Mouse (Mus musculus): ENCODE measurements around the gene Smndc1. TPM values are rescaled to one million over a fixed set of nuclear protein-coding genes. Genes with fewer than 3 reads are reported as not detected.

Gene Smndc1
- polyA plus RNA-seq, 1 experiment from 2014 or later: 33.0 TPM

DNA sequence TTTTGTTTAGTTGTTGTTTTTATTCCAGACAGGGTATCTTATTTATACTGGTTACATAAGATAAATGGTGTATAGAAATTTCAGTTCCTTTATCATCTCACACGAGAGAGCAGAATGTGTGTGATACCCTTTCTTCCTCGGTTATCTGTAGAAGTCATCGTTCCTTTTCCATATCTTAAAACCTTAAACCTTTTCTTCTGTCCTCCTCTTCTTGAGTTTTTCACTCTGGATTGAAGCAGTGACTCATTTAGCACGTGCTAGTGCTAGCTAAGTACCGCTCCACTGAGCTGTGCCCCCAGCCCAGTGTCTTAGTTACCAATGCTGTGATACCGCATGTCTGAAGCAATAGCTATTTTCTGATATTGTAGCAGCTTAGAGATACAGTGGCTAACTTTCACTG lies 56.6 kb downstream of the Smndc1 start:
- 81% methylated on average over 6 of the region's 6 CpGs for WGBS
- Histone ChIP-seq H3K36me3 (peaks cover 45% of the 10 kb centered on the region), H3K9ac (no peak overlapping the region), H3K4me2 (no peak overlapping the region), H3K27me3 (replicated peaks) (no peaks in the 10 kb centered on the region), H3K9me3 (replicated peaks) (no peaks in the 10 kb centered on the region; the same call in 1 of the 2 replicates), H3K4me3 (no peak overlapping the region), H3K4me1 (replicated peaks) (peaks cover 19% of the 10 kb centered on the region), H3K27ac (ENCODE audit: poor library complexity, severe bottlenecking) (no peak overlapping the region)
- no peak for ATAC-seq (ENCODE audit: insufficient number of reproducible peaks, low FRiP score)

DNA sequence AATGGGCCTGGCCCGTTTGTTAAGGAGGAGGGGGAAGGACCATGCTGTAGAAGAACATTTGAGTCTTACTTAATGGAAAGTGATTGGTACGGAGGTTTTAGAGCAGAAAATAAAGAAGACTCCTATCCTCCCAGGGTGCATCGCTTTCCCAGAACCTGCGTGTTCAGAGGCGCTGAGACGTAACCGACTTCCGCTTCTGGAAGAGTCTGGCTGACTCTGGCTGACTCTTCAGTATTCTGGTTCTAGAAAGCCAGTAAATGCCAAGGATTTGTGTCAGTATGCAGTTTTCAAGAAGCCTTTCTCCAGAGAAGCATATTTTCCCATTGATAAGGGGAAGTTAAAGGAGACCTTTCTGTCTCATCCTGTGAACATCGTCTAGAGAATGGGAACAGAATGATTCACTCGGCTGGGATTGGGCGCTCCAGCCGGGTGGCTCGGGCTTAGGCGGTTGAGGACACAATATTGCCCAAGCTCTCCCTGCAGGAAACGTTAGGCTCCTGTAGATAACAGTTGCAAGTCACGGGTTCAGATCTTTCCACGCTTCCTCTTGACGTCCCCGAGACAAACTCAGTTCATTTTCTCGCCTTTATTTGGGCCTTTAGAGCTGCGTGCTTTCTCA lies 58.4 kb downstream of the Smndc1 start:
- H3K4me2 ChIP-seq: no peak overlapping the region
- peaks cover 26% of the 10 kb centered on the region for H3K4me1 ChIP-seq (replicated peaks)
- no peaks in the 10 kb centered on the region; the same call in 1 of the 2 replicates for H3K9me3 ChIP-seq (replicated peaks)
- H3K36me3 ChIP-seq: peaks cover 33% of the 10 kb centered on the region
- WGBS: 80% methylated on average over 21 of the region's 21 CpGs
- no peak overlapping the region for H3K27ac ChIP-seq (ENCODE audit: poor library complexity, severe bottlenecking)
- H3K4me3 ChIP-seq: no peak overlapping the region
- no peak for ATAC-seq (ENCODE audit: insufficient number of reproducible peaks, low FRiP score)
- no peaks in the 10 kb centered on the region for H3K27me3 ChIP-seq (replicated peaks)
- no peak overlapping the region for H3K9ac ChIP-seq

GRCm38 (mm10) chr19:53329992-53330381 lies 60.4 kb downstream of the Smndc1 start:
- 2% methylated on average over 29 of the region's 29 CpGs for WGBS

More at GRCm38 (mm10) chr19:53329992-53330381, 60.4 kb downstream of the Smndc1 start:
- H3K4me1 ChIP-seq (replicated peaks): peaks cover 39% of the 10 kb centered on the region
- ATAC-seq (ENCODE audit: insufficient number of reproducible peaks, low FRiP score): peak; percentile 70
- peak overlapping the region; percentile 99 for H3K4me2 ChIP-seq
- peak overlapping the region; percentile 84 for H3K4me3 ChIP-seq
- H3K36me3 ChIP-seq: peaks cover 27% of the 10 kb centered on the region
- H3K9me3 ChIP-seq (replicated peaks): no peaks in the 10 kb centered on the region; the same call in 1 of the 2 replicates
- peak overlapping the region; percentile 61 for H3K27ac ChIP-seq (ENCODE audit: poor library complexity, severe bottlenecking)
- no peaks in the 10 kb centered on the region for H3K27me3 ChIP-seq (replicated peaks)
- peak overlapping the region; percentile 85 for H3K9ac ChIP-seq

Other genes starting within 250 kb of the Smndc1 start
- 40.0 and 42.7 TPM in 2 replicates for gene Mxi1, start 80.1 kb downstream of the Smndc1 start, polyA plus RNA-seq (2016; fragmentation: Nextera tagmentation; extraction: Ambion mirVana)
- gene Gm10197, start 18.8 kb downstream of the Smndc1 start, polyA plus RNA-seq (2016; fragmentation: Nextera tagmentation; extraction: Ambion mirVana): not detected in 2 replicates
- 12.4 and 14.3 TPM in 2 replicates for gene Dusp5, start 138.5 kb upstream of the Smndc1 start, polyA plus RNA-seq (2016; fragmentation: Nextera tagmentation; extraction: Ambion mirVana)
- gene Nutf2-ps1, start 198.5 kb upstream of the Smndc1 start, polyA plus RNA-seq (2016; fragmentation: Nextera tagmentation; extraction: Ambion mirVana): 314 and 321 TPM in 2 replicates
- 45.6 and 47.1 TPM in 2 replicates for gene Smc3, start 209.8 kb upstream of the Smndc1 start, polyA plus RNA-seq (2016; fragmentation: Nextera tagmentation; extraction: Ambion mirVana)